18 mouse cellular contexts compared by ENCODE assay signal in the genomic region with DNA sequence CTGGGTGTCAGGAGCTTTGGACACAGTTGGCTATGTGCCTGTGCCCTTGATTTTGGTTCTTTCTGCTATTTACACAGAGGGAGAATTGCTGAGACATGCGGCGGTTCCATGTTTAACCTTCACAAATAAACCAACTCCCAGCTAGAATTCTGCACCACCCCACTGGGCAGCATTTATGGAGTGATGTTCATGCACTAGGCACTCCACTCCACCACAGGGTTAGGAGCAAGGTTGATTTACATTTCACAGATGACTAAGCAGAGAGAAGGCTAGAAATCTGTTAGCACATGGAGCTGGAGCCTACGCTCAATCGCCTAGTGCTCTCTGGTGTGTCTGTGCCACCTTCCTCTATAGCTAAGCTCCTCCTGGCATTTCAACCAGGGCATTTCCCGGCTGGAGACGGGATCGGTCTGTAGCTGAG. TPM values are rescaled to one million over a fixed set of nuclear protein-coding genes. Genes with fewer than 3 reads are reported as not detected.
DNase-seq lines count a peak whose midpoint lies in the region; ATAC-seq and TF ChIP-seq lines count a peak whose summit lies in the region.
"Had no signal": no experiment of that assay in that cellular context is flagged by ENCODE, and none has a peak within 500 bp of the region (broad histone marks: within the 10 kb centered on the region; RNA-seq: fewer than 3 reads in every experiment).

No protein-coding gene starts in this region.

- no peak overlapping the region for H3K9ac ChIP-seq in kidney, embryonic 14.5 days (ENCODE audit: low read depth, low read length)
- H3K9ac ChIP-seq in stomach, postnatal 0 days (ENCODE audit: low read length), result no peak overlapping the region
- H3K9ac ChIP-seq in hindbrain, postnatal 0 days (replicated peaks; ENCODE audit: low read length), result no peak overlapping the region
- H3K9ac ChIP-seq: embryonic facial prominence, embryonic 12.5 days; heart, embryonic 13.5 days; liver, embryonic 13.5 days; midbrain, embryonic 12.5 days had no signal

- TF ChIP-seq EP300 in stomach, postnatal 0 days (optimal IDR thresholded peaks at IDR 0.05), result no peak

- H3K36me3 ChIP-seq in kidney, adult 2 months (ENCODE audit: control insufficient read depth, insufficient read depth, low read length), result peaks cover 3% of the 10 kb centered on the region; the same call in 1 of the 2 replicates
- H3K36me3 ChIP-seq in kidney, embryonic 14.5 days (ENCODE audit: control insufficient read depth, insufficient read depth, low read length), result peaks cover 2% of the 10 kb centered on the region; the same call in 1 of the 2 replicates
- H3K36me3 ChIP-seq in stomach, postnatal 0 days (ENCODE audit: control insufficient read depth, insufficient read depth, low read length), result no peaks in the 10 kb centered on the region
- 0 out of 2 replicates have a peak, but pooled peaks cover 5% of the 10 kb centered on the region for H3K36me3 ChIP-seq in hindbrain, postnatal 0 days (ENCODE audit: insufficient read depth, low read length)
- H3K36me3 ChIP-seq: G1E; liver, embryonic 13.5 days had no signal

- WGBS in kidney, adult 2 months, result 84% methylated on average over 7 of the region's 7 CpGs
- 85% methylated on average over 7 of the region's 7 CpGs for WGBS in kidney, embryonic 14.5 days
- WGBS in stomach, postnatal 0 days, result 56% methylated on average over 7 of the region's 7 CpGs
- WGBS in hindbrain, postnatal 0 days, result 87% methylated on average over 7 of the region's 7 CpGs

- no peak for TF ChIP-seq CTCF in kidney, adult 2 months (conservative IDR thresholded peaks at IDR 0.05; ENCODE audit: insufficient read depth, insufficient read length, low read depth, low read length)
- no peak for TF ChIP-seq CTCF in stomach, postnatal 0 days (IDR thresholded peaks at IDR 0.05; ENCODE audit: low read depth)
- TF ChIP-seq CTCF in hindbrain, postnatal 0 days (IDR thresholded peaks at IDR 0.05; ENCODE audit: low read depth), result no peak

- no peak for ATAC-seq in kidney, embryonic 14.5 days (ENCODE audit: low FRiP score, low TSS enrichment)
- ATAC-seq in stomach, postnatal 0 days (ENCODE audit: low FRiP score, low TSS enrichment), result peak; percentile 80
- ATAC-seq in hindbrain, postnatal 0 days, result no peak
- ATAC-seq: forebrain, embryonic 14.5 days; intestine, postnatal 0 days had no signal

- no peaks in the 10 kb centered on the region for H3K4me1 ChIP-seq in kidney, adult 2 months (ENCODE audit: control insufficient read depth, insufficient read depth, low read length)
- no peaks in the 10 kb centered on the region for H3K4me1 ChIP-seq in kidney, embryonic 14.5 days (ENCODE audit: control insufficient read depth, insufficient read depth, low read length)
- H3K4me1 ChIP-seq in stomach, postnatal 0 days (replicated peaks; ENCODE audit: control insufficient read depth, insufficient read depth), result no peaks in the 10 kb centered on the region
- H3K4me1 ChIP-seq in hindbrain, postnatal 0 days (ENCODE audit: insufficient read depth, low read length), result no peaks in the 10 kb centered on the region
- H3K4me1 ChIP-seq: embryonic facial prominence, embryonic 12.5 days; heart, embryonic 13.5 days; hindbrain, embryonic 10.5 days; midbrain, embryonic 12.5 days had no signal

- no peak overlapping the region for H3K4me3 ChIP-seq in kidney, adult 2 months (ENCODE audit: insufficient read depth, low read depth, low read length)
- no peak overlapping the region for H3K4me3 ChIP-seq in kidney, embryonic 14.5 days (ENCODE audit: low read length)
- H3K4me3 ChIP-seq in stomach, postnatal 0 days (ENCODE audit: low read depth, low read length), result no peak overlapping the region
- H3K4me3 ChIP-seq in hindbrain, postnatal 0 days (ENCODE audit: low read length), result no peak overlapping the region
- H3K4me3 ChIP-seq: embryonic facial prominence, embryonic 12.5 days; heart, embryonic 13.5 days; hindbrain, embryonic 10.5 days; layer of hippocampus, adult 2 months; liver, embryonic 13.5 days; midbrain, embryonic 12.5 days had no signal

- DNase-seq in kidney, adult 2 months, result peak; percentile 1
- DNase-seq in ovary, postnatal 36 days (ENCODE audit: low spot score), result peak; percentile 7
- no peak for DNase-seq in ovary, postnatal 10 days (ENCODE audit: low spot score)
- DNase-seq in cerebellum, adult 18-20 months, result peak; percentile 38 to 51
- peak; percentile 50 for DNase-seq in stomach, postnatal 0 days (ENCODE audit: low spot score)
- DNase-seq in hindbrain, postnatal 0 days (ENCODE audit: low spot score), result no peak
- DNase-seq in right cerebral cortex, postnatal 25 days, result no peak
- DNase-seq: gastrocnemius, postnatal 14 days; liver, embryonic 13.5 days had no signal

- no peaks in the 10 kb centered on the region for H3K27me3 ChIP-seq in kidney, adult 2 months (replicated peaks; ENCODE audit: control insufficient read depth, insufficient read depth, low read length)
- no peaks in the 10 kb centered on the region for H3K27me3 ChIP-seq in kidney, embryonic 14.5 days (ENCODE audit: control insufficient read depth, insufficient read depth, low read length)
- H3K27me3 ChIP-seq in stomach, postnatal 0 days (ENCODE audit: control insufficient read depth, insufficient read depth, low read length), result no peaks in the 10 kb centered on the region
- no peaks in the 10 kb centered on the region for H3K27me3 ChIP-seq in hindbrain, postnatal 0 days (ENCODE audit: insufficient read depth, low read length)
- H3K27me3 ChIP-seq: embryonic facial prominence, embryonic 12.5 days; heart, embryonic 13.5 days; liver, embryonic 13.5 days; midbrain, embryonic 12.5 days had no signal

- TF ChIP-seq POLR2A in kidney, adult 2 months (IDR thresholded peaks at IDR 0.05; ENCODE audit: low read depth, low read length), result no peak

- H3K9me3 ChIP-seq in kidney, embryonic 14.5 days (ENCODE audit: control insufficient read depth, low read length), result no peaks in the 10 kb centered on the region
- no peaks in the 10 kb centered on the region for H3K9me3 ChIP-seq in stomach, postnatal 0 days (ENCODE audit: control insufficient read depth, low read length)
- H3K9me3 ChIP-seq in hindbrain, postnatal 0 days (ENCODE audit: low read length), result no peaks in the 10 kb centered on the region
- H3K9me3 ChIP-seq: embryonic facial prominence, embryonic 12.5 days; G1E; heart, embryonic 13.5 days; hindbrain, embryonic 10.5 days; liver, embryonic 13.5 days; midbrain, embryonic 12.5 days had no signal

- no peak overlapping the region for H3K27ac ChIP-seq in kidney, adult 2 months (ENCODE audit: insufficient read depth, low read depth, low read length)
- H3K27ac ChIP-seq in kidney, embryonic 14.5 days (ENCODE audit: low read depth, low read length), result no peak overlapping the region
- no peak overlapping the region for H3K27ac ChIP-seq in stomach, postnatal 0 days (replicated peaks)
- no peak overlapping the region for H3K27ac ChIP-seq in hindbrain, postnatal 0 days
- H3K27ac ChIP-seq: embryonic facial prominence, embryonic 12.5 days; heart, embryonic 13.5 days; hindbrain, embryonic 10.5 days; layer of hippocampus, adult 2 months; liver, embryonic 13.5 days; midbrain, embryonic 12.5 days had no signal

- no peak overlapping the region for H3K4me2 ChIP-seq in kidney, embryonic 14.5 days (replicated peaks; ENCODE audit: low read depth, low read length)
- no peak overlapping the region for H3K4me2 ChIP-seq in stomach, postnatal 0 days (replicated peaks; ENCODE audit: low read depth)
- H3K4me2 ChIP-seq in hindbrain, postnatal 0 days (ENCODE audit: low read depth, low read length), result no peak overlapping the region
- H3K4me2 ChIP-seq: embryonic facial prominence, embryonic 12.5 days; heart, embryonic 13.5 days; liver, embryonic 13.5 days; midbrain, embryonic 12.5 days had no signal

RNA-seq across cellular contexts. Expression of gene Aktip, which starts 27.7 kb away (rescaled TPM):
- polyA plus RNA-seq in kidney, adult 2 months (2012; rRNA removed), result 108 and 114 TPM in 2 replicates
- 60.3 and 69.5 TPM in 2 replicates for polyA plus RNA-seq in kidney, embryonic 14.5 days (2014; fragmentation: Nextera tagmentation; extraction: Ambion mirVana)
- polyA plus RNA-seq in stomach, postnatal 0 days (2015; fragmentation: Nextera tagmentation; extraction: Ambion mirVana), result 42.2 and 47.1 TPM in 2 replicates
- total RNA-seq in hindbrain, postnatal 0 days (2014; rRNA removed), result 186 and 211 TPM in 2 replicates
- 131 and 134 TPM in 2 replicates for polyA plus RNA-seq in hindbrain, postnatal 0 days (2015; fragmentation: Nextera tagmentation; extraction: Ambion mirVana)

Comparison
In these comparisons a context has a peak if more than half of its experiments do, and no peak if none do; other contexts are left out.
1. DNase-seq: peak in kidney, adult 2 months (single experiment), ovary, postnatal 36 days (single experiment), cerebellum, adult 18-20 months (2 of 2) and stomach, postnatal 0 days (single experiment); none in ovary, postnatal 10 days (single experiment), hindbrain, postnatal 0 days (single experiment) and right cerebral cortex, postnatal 25 days (single experiment).